Mouse (Mus musculus): ENCODE measurements at regions not wholly inside any gene's neighbourhood (a gene's known extent, or its start where the extent isn't known, plus 50 kb on each side); places are given as distances from the start of the nearest gene placed in this dataset.
"Not testable (repeated sequence)": the region's sequence is repeated elsewhere in the genome, so short reads cannot be mapped to it uniquely, and the experiment has no call there.

- not testable (repeated sequence) for TF ChIP-seq CTCF (IDR thresholded peaks at IDR 0.05; ENCODE audit: borderline replicate concordance, control insufficient read depth, extremely low read depth, insufficient read depth, low read length, poor library complexity); POLR2A (IDR thresholded peaks at IDR 0.05; ENCODE audit: control insufficient read depth, extremely low read depth, insufficient read depth, low read length, poor library complexity)
Observed at GRCm38 (mm10) chr8:20813493-20813892, 79.0 kb upstream of the Defb33 start.
